Mouse (Mus musculus) C3H10T1/2 (cell line): ENCODE measurements around the gene Fbxo47. TPM values are rescaled to one million over a fixed set of nuclear protein-coding genes. Genes with fewer than 3 reads are reported as not detected.

Experiments used
- polyA plus RNA-seq, 2 experiments: library from polyadenylated mRNA; unstranded; fragments of >200 nt; fragmentation: generic; extraction: Trizol; gene quantifications; one replicate each; pipeline ENCODE4 v1.2.1; 2012; ENCODE audit warnings: missing spikeins in 2 of 2

The Fbxo47 gene
- polyA plus RNA-seq: under 1 TPM in 1 of 2 experiments, not detected in 1; 0.20 TPM

GRCm38 (mm10) chr11:97883918-97884600 lies at the start of gene Fbxo47:
TSS of gene Fbxo47 (minus strand) at chr11:97884154.

GRCm38 (mm10) chr11:97840539-97840954 lies 43.4 kb downstream of the Fbxo47 start, which contains the start of gene B230217C12Rik:
TSS of gene B230217C12Rik (plus strand) at chr11:97840780.

Other genes with a start within 250 kb of the Fbxo47 start
- 10 to 100 TPM in 1 of 2 experiments, 1 to 10 TPM in 1; 4.4 to 17.7 TPM for gene Mllt6, start 220.7 kb downstream of the Fbxo47 start, polyA plus RNA-seq
- gene Cisd3, start 198.3 kb downstream of the Fbxo47 start, polyA plus RNA-seq: 10 to 100 TPM; 32.1 to 68.6 TPM
- 10 to 100 TPM; 38.5 to 91.7 TPM for gene Pcgf2, start 183.7 kb downstream of the Fbxo47 start, polyA plus RNA-seq
- gene Psmb3, start 180.8 kb downstream of the Fbxo47 start, polyA plus RNA-seq: 1,000 to 10,000 TPM in 1 of 2 experiments, 100 to 1,000 TPM in 1; 535 to 1,281 TPM
- gene Pip4k2b, start 139.4 kb downstream of the Fbxo47 start, polyA plus RNA-seq: 10 to 100 TPM; 10.2 to 37.7 TPM
- 10 to 100 TPM in 1 of 2 experiments, 1 to 10 TPM in 1; 7.9 to 16.2 TPM for gene Cwc25, start 117.6 kb downstream of the Fbxo47 start, polyA plus RNA-seq
- gene 1700001P01Rik, start 108.2 kb downstream of the Fbxo47 start, polyA plus RNA-seq: under 1 TPM; 0.08 to 0.31 TPM
- gene Rpl23, start 101.7 kb downstream of the Fbxo47 start, polyA plus RNA-seq: 1,000 to 10,000 TPM in 1 of 2 experiments, 100 to 1,000 TPM in 1; 978 to 2,275 TPM
- gene Lasp1, start 85.2 kb downstream of the Fbxo47 start, polyA plus RNA-seq: 100 to 1,000 TPM; 100 to 153 TPM
- gene B230217C12Rik, start 43.4 kb downstream of the Fbxo47 start, polyA plus RNA-seq: 1 to 10 TPM in 1 of 2 experiments, under 1 TPM in 1; 0.88 to 5.5 TPM
- under 1 TPM; 0.11 to 0.21 TPM for gene Plxdc1, start 102.3 kb upstream of the Fbxo47 start, polyA plus RNA-seq
- 1 to 10 TPM; 1.6 to 1.7 TPM for gene Arl5c, start 112.0 kb upstream of the Fbxo47 start, polyA plus RNA-seq
- gene Cacnb1, start 138.9 kb upstream of the Fbxo47 start, polyA plus RNA-seq: 10 to 100 TPM in 1 of 2 experiments, 1 to 10 TPM in 1; 2.6 to 12.5 TPM
- gene Rpl19, start 142.6 kb upstream of the Fbxo47 start, polyA plus RNA-seq: 1,000 to 10,000 TPM; 5,344 to 9,149 TPM
- gene Stac2, start 169.3 kb upstream of the Fbxo47 start, polyA plus RNA-seq: 1 to 10 TPM; 4.8 to 7.8 TPM